Mouse (Mus musculus) hindbrain, embryonic 12.5 days (tissue): ENCODE measurements around the gene Cdca7l. TPM values are rescaled to one million over a fixed set of nuclear protein-coding genes. Genes with fewer than 3 reads are reported as not detected.

Experiments used
- ATAC-seq: fragments of 200-750 bp; cut with Nextera tagmentation; 2 replicates; pipeline ENCODE4 v1.8.0; 2017; ENCODE audit warnings: moderate TSS enrichment; ENCODE audit not compliant: low FRiP score
- H3K27ac ChIP-seq: fragments of 300-500 bp; sonication (generic); 2 replicates; pipeline ENCODE4 v1.5.1; 2016; ENCODE audit warnings: mild to moderate bottlenecking
- H3K27me3 ChIP-seq: fragments of 300-500 bp; sonication (generic); 2 replicates; pipeline ENCODE4 v1.6.1; 2016; ENCODE audit warnings: mild to moderate bottlenecking
- H3K36me3 ChIP-seq: fragments of 300-500 bp; sonication (generic); 2 replicates; pipeline ENCODE4 v1.6.1; 2016; ENCODE audit warnings: mild to moderate bottlenecking
- H3K4me1 ChIP-seq: fragments of 300-500 bp; sonication (generic); 2 replicates; pipeline ENCODE4 v1.6.1; 2016
- H3K4me2 ChIP-seq: fragments of 300-500 bp; sonication (generic); replicated peaks from 2 replicates; pipeline ENCODE4 v1.6.1; 2016; ENCODE audit warnings: mild to moderate bottlenecking
- H3K4me3 ChIP-seq: fragments of 300-500 bp; sonication (generic); 2 replicates; pipeline ENCODE4 v1.5.1; 2016; ENCODE audit warnings: mild to moderate bottlenecking
- H3K9ac ChIP-seq: fragments of 300-500 bp; sonication (generic); 2 replicates; pipeline ENCODE4 v1.6.1; 2016; ENCODE audit warnings: mild to moderate bottlenecking, moderate library complexity
- H3K9me3 ChIP-seq: fragments of 300-500 bp; sonication (generic); replicated peaks from 2 replicates; pipeline ENCODE4 v1.6.1; 2016; ENCODE audit warnings: mild to moderate bottlenecking
- WGBS: fragments of 180-500 bp; shearing (Covaris S2); methylation state at CpG from one replicate; pipeline ENCODE4 v1.1.7; 2016; 5-methylcytosine and 5-hydroxymethylcytosine counted together
- polyA plus RNA-seq: library from polyadenylated mRNA; unstranded; fragments of >200 nt; fragmentation: Nextera tagmentation; extraction: Ambion mirVana; gene quantifications from 2 replicates; pipeline ENCODE4 v1.2.1, GENCODE M21; 2016

Cdca7l gene
- polyA plus RNA-seq, 1 experiment from 2014 or later: 20.2 TPM

GRCm38 (mm10) chr12:117783426-117783825, 20.7 kb upstream of the Cdca7l start:
- no peak overlapping the region for H3K9ac ChIP-seq
- H3K27ac ChIP-seq: no peak overlapping the region
- no peak for ATAC-seq
- H3K9me3 ChIP-seq: no peaks in the 10 kb centered on the region
- no peak overlapping the region for H3K4me3 ChIP-seq
- no peak overlapping the region for H3K4me2 ChIP-seq
- H3K27me3 ChIP-seq: peaks cover 10% of the 10 kb centered on the region
- H3K36me3 ChIP-seq: no peaks in the 10 kb centered on the region
- 29% methylated on average over 1 of the region's 1 CpGs for WGBS
- peaks cover 3% of the 10 kb centered on the region for H3K4me1 ChIP-seq

DNA sequence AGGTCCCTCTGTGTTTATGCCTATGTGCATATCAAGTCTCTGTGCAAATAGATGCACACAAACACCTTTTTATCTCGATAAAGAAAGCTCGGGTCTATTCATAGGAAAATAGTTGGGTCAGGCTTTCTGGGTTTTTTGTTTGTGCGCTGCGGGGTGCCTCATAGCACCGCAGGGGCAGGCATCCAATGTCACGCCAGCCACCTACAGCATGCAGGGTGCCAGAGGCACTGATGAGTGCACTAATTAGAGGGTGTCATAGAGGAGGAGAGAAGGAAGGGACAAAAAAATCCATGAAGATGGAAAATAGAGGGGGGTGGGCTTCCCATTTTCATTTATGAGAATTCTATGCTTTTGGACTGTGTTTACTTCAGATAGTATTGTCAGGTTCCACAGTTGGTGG, 17.5 kb upstream of the Cdca7l start:
- Histone ChIP-seq H3K27ac (no peak overlapping the region), H3K36me3 (no peaks in the 10 kb centered on the region), H3K4me3 (no peak overlapping the region), H3K4me1 (peaks cover 12% of the 10 kb centered on the region), H3K9ac (no peak overlapping the region), H3K4me2 (no peak overlapping the region), H3K9me3 (no peaks in the 10 kb centered on the region), H3K27me3 (peaks cover 10% of the 10 kb centered on the region)
- no peak for ATAC-seq
- WGBS: 20% methylated on average over 6 of the region's 6 CpGs

DNA sequence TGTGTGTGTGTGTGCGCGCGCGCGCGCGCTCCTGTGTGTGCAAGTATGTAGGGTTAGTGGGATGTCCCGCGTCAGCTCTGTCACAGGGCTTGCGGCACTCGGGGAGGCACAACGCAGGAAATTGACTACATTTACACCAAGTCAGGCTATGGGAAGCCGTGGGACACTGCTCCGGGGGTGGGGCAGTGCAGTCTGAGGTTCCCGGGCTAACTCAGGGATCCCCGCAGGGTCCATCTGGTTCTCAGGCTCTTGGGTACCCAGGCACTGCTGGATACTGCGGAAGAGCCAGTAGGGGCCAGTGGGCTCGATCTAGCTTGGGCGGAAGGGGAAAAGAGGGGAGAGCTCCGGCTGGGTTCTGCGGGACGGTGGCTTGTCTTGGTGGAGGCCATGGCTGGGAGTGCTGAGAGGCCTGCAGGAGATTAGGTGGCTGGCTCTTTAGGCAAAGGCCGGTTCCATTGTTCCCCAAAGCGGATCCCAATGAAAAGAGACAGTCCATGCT, 15.5 kb upstream of the Cdca7l start:
- Histone ChIP-seq H3K4me2 (peak overlapping the region; percentile 60), H3K9ac (peak overlapping the region; percentile 47), H3K9me3 (no peaks in the 10 kb centered on the region), H3K27me3 (peaks cover 10% of the 10 kb centered on the region), H3K4me3 (peak overlapping the region; percentile 31), H3K36me3 (no peaks in the 10 kb centered on the region), H3K4me1 (peaks cover 12% of the 10 kb centered on the region), H3K27ac (no peak overlapping the region)
- WGBS: 5% methylated on average over 24 of the region's 24 CpGs
- ATAC-seq: peak; percentile 76

GRCm38 (mm10) chr12:117789017-117789416, 15.1 kb upstream of the Cdca7l start:
- Histone ChIP-seq H3K9ac (no peak overlapping the region), H3K27me3 (peaks cover 10% of the 10 kb centered on the region), H3K9me3 (no peaks in the 10 kb centered on the region), H3K4me1 (peaks cover 12% of the 10 kb centered on the region), H3K4me2 (peak overlapping the region; percentile 60), H3K36me3 (no peaks in the 10 kb centered on the region), H3K4me3 (peak overlapping the region; percentile 31; the same call in 1 of the 2 replicates), H3K27ac (no peak overlapping the region)
- peak; percentile 60 for ATAC-seq
- WGBS: 26% methylated on average over 7 of the region's 7 CpGs

- no peaks in the 10 kb centered on the region; the same call in 1 of the 2 replicates for H3K27me3 ChIP-seq
- 72% methylated on average over 4 of the region's 4 CpGs for WGBS
Measured at GRCm38 (mm10) chr12:117795303-117795702, 8.8 kb upstream of the Cdca7l start.

DNA sequence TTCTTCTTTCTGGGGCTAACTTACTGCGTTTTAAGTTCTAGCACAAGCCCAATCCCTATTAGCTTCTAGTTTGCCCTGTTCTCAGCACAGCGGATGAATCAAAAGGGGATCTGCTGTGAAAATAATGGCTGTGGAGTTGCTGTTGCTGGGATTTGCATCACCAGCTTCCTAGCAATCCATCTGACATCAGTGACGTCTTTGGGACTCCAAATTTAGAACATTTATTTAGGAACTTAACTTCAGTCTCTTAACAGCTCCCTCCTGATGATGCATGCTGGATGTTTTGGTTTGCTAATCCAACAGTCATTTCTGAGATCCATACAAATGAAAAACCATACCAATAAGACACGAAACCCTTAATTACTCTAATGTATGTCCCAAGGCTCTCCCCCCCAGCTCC, 1.5 kb downstream of the Cdca7l start:
- Histone ChIP-seq H3K4me1 (peaks cover 40% of the 10 kb centered on the region), H3K36me3 (no peaks in the 10 kb centered on the region), H3K9ac (no peak overlapping the region), H3K9me3 (no peaks in the 10 kb centered on the region), H3K27me3 (peaks cover 15% of the 10 kb centered on the region; the same call in 1 of the 2 replicates), H3K27ac (no peak overlapping the region), H3K4me3 (no peak overlapping the region), H3K4me2 (0 out of 2 replicates have a peak overlapping the region, but pooled peaks have one; percentile 29)
- 80% methylated on average over 4 of the region's 4 CpGs for WGBS
- ATAC-seq: no peak

More at GRCm38 (mm10) chr12:117795303-117795702, 8.8 kb upstream of the Cdca7l start:
- ATAC-seq: no peak
- Histone ChIP-seq H3K4me3 (no peak overlapping the region), H3K27ac (no peak overlapping the region), H3K36me3 (no peaks in the 10 kb centered on the region), H3K9me3 (no peaks in the 10 kb centered on the region), H3K9ac (no peak overlapping the region), H3K4me1 (no peaks in the 10 kb centered on the region), H3K4me2 (no peak overlapping the region)

DNA sequence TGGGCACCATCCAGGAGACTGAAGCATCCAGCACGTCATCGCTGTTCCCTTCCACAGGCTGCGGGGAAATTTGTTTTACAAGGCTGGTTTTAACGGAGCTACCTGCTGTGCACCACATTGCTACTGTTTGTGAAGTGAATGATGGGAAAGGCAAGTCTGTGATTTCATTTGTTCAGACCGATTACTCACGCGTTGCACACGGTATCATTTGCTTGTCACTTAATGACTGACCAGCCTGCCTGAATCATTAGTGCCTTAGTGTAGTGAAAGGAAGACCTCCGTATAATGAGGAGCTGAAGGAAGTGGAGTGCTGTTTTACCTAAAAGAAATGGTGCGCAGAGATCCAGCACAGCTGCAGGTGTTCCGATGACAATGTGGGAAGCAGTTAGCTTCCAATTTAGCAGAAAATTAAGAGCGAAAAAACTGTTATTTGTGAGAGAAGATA, 1.9 kb downstream of the Cdca7l start:
- Histone ChIP-seq H3K4me3 (no peak overlapping the region), H3K9me3 (no peaks in the 10 kb centered on the region), H3K4me2 (peak overlapping the region; percentile 29; the same call in 1 of the 2 replicates), H3K27ac (no peak overlapping the region), H3K27me3 (peaks cover 18% of the 10 kb centered on the region; the same call in 1 of the 2 replicates), H3K9ac (no peak overlapping the region), H3K36me3 (no peaks in the 10 kb centered on the region), H3K4me1 (peaks cover 40% of the 10 kb centered on the region)
- no peak for ATAC-seq
- 30% methylated on average over 12 of the region's 12 CpGs for WGBS

DNA sequence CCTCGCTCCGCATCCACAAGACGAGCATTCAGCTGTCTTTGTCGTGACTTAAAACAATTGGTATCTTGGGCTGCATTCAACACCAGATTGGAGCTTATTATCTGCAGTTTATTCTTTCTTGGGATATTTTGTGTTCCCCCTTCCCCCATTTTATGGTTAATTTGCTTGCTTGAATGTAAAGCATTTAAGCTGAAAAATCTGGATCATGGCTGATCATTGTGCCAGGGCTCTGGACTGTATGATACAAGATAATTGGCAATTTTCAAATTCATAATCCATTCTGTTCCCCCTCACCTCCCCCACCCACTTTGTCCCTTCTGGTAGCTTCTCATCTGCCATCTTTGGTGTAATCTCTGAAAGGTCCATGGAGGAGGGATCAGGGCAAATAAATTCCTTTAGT, 2.4 kb downstream of the Cdca7l start:
- no peak for ATAC-seq
- Histone ChIP-seq H3K9ac (no peak overlapping the region), H3K4me2 (peak overlapping the region; percentile 29; the same call in 1 of the 2 replicates), H3K27ac (no peak overlapping the region), H3K27me3 (peaks cover 22% of the 10 kb centered on the region), H3K4me1 (peaks cover 40% of the 10 kb centered on the region), H3K4me3 (no peak overlapping the region), H3K9me3 (no peaks in the 10 kb centered on the region), H3K36me3 (no peaks in the 10 kb centered on the region)
- 50% methylated on average over 4 of the region's 4 CpGs for WGBS

GRCm38 (mm10) chr12:117807637-117808036, 3.5 kb downstream of the Cdca7l start:
- H3K9me3 ChIP-seq: no peaks in the 10 kb centered on the region
- H3K4me3 ChIP-seq: peak overlapping the region; percentile 17
- H3K36me3 ChIP-seq: no peaks in the 10 kb centered on the region
- H3K27ac ChIP-seq: peak overlapping the region; percentile 55; the same call in 1 of the 2 replicates
- WGBS: 22% methylated on average over 10 of the region's 12 CpGs
- H3K4me2 ChIP-seq: peak overlapping the region; percentile 49
- peak; percentile 57; the same call in 1 of the 2 replicates for ATAC-seq
- no peak overlapping the region for H3K9ac ChIP-seq
- peaks cover 34% of the 10 kb centered on the region for H3K27me3 ChIP-seq
- peaks cover 40% of the 10 kb centered on the region for H3K4me1 ChIP-seq

DNA sequence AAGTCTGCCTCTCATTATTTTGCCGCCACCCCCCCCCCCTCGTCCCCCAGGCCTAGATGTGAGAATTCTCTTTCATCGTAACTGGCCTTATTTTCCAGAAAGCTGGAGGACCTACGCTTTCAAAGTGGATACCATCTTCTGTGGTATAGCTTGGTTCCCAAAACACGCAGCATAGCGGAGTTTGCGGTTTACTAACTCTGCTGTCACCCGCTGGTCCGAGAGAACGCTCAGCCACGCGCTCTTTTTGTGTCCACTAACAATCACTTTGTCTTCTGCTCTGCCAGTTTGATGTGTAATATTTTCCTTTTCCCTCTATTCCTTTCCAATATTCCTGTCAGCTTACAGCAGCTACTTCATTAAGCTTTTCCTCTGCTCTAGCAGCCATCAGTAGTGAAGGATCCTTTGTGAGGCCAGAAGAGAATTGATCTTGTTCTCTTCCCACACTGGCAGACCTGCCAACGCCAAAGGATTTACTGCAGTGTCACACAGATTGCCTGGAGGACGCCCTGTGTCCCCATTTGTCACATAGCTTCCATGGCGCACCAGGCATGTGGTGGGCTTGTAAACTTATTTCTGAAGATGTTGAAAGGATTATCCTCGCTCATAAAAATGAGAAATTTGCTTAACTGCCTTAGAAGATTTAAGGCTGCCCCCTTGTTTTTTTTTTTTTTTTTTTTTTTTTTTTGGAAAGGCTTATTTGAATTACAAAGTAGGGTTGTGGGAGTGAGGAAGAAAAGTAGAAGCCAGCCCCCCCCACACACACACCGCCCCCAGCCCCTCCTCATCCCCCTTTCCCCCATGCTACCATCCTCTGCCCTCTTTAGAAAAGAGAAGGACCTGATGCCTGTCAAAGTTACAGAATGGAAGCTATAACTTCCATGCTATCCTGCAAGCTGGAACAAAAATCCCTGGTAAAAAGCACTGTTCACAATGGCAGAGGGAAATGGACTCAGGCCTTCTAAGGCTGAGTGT, 4.6 kb downstream of the Cdca7l start:
- WGBS: 34% methylated on average over 17 of the region's 17 CpGs
- H3K4me2 ChIP-seq: peak overlapping the region; percentile 49
- peaks cover 40% of the 10 kb centered on the region for H3K4me1 ChIP-seq
- H3K36me3 ChIP-seq: no peaks in the 10 kb centered on the region
- H3K9me3 ChIP-seq: no peaks in the 10 kb centered on the region
- H3K27ac ChIP-seq: peak overlapping the region; percentile 60; the same call in 1 of the 2 replicates
- peak overlapping the region; percentile 17 for H3K4me3 ChIP-seq
- no peak overlapping the region for H3K9ac ChIP-seq
- H3K27me3 ChIP-seq: peaks cover 42% of the 10 kb centered on the region
- ATAC-seq: peak; percentile 21

DNA sequence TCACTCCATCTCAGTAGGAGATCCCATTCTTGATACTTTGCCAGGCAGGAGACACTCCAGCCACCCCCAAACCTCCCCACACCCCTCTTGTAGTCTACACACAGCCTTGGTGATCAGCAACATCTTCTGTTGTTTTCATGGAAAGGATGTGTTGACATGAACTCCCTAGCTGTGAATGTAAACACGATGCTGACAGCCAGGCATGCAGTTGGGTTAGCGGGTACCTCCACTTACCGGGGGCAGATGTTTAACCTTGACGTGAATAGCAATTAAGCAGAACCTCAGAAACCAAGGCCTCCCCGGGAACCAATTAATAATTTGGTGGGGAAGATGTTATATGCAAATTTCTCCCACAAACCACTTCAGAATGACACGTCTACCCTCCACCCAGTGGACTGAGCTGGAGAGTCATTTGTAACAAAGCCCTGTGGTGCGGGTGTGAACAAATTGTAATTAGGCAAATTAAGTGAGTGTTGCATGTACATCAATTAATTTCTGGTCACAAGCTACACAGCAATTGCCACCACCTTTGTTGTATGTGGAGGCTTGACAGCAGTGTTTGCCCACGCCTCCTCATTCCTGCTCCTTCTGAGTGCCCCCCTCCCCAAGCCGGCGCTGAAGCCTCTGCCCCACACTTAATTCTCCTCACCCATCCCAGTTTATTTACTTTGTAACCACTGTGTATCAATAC, 5.4 kb downstream of the Cdca7l start:
- no peaks in the 10 kb centered on the region for H3K36me3 ChIP-seq
- ATAC-seq: peak; percentile 67
- peaks cover 45% of the 10 kb centered on the region for H3K27me3 ChIP-seq
- WGBS: 28% methylated on average over 10 of the region's 10 CpGs
- no peak overlapping the region; the same call in 1 of the 2 replicates for H3K4me2 ChIP-seq
- H3K9ac ChIP-seq: no peak overlapping the region
- peaks cover 40% of the 10 kb centered on the region for H3K4me1 ChIP-seq
- peak overlapping the region; percentile 60; the same call in 1 of the 2 replicates for H3K27ac ChIP-seq
- no peaks in the 10 kb centered on the region for H3K9me3 ChIP-seq
- no peak overlapping the region for H3K4me3 ChIP-seq

GRCm38 (mm10) chr12:117810074-117810473, 6.0 kb downstream of the Cdca7l start:
- WGBS: 43% methylated on average over 11 of the region's 11 CpGs
- Histone ChIP-seq H3K27ac (0 out of 2 replicates have a peak overlapping the region, but pooled peaks have one; percentile 7), H3K9me3 (no peaks in the 10 kb centered on the region), H3K9ac (no peak overlapping the region), H3K27me3 (peaks cover 50% of the 10 kb centered on the region), H3K4me3 (no peak overlapping the region), H3K36me3 (no peaks in the 10 kb centered on the region), H3K4me1 (peaks cover 40% of the 10 kb centered on the region), H3K4me2 (no peak overlapping the region; the same call in 1 of the 2 replicates)
- ATAC-seq: no peak; the same call in 1 of the 2 replicates
